Mouse (Mus musculus): ENCODE measurements at regions not wholly inside any gene's neighbourhood (a gene's known extent, or its start where the extent isn't known, plus 50 kb on each side); places are given as distances from the start of the nearest gene placed in this dataset.

- Histone ChIP-seq H3K4me1 (ENCODE audit: control insufficient read depth in 2 of 2, insufficient read depth in 2 of 2, low read length in 2 of 2) (no peaks in the 10 kb centered on the region), H3K27me3 (ENCODE audit: control insufficient read depth, insufficient read depth, low read length) (no peaks in the 10 kb centered on the region), H3K36me3 (ENCODE audit: control insufficient read depth, insufficient read depth, low read length) (no peaks in the 10 kb centered on the region), H3K9ac (ENCODE audit: low read length) (no peak overlapping the region), H3K9me3 (ENCODE audit: control insufficient read depth, low read length) (no peaks in the 10 kb centered on the region), H3K27ac (replicated peaks in 1 of 2; ENCODE audit: control insufficient read depth in 1 of 2, insufficient read depth in 1 of 2, low read depth in 2 of 2, low read length in 2 of 2) (no peak overlapping the region), H3K4me3 (ENCODE audit: control insufficient read depth in 1 of 2, insufficient read depth in 1 of 2, low read depth in 1 of 2, low read length in 2 of 2) (no peak overlapping the region), H3K4me2 (ENCODE audit: low read length) (no peak overlapping the region)
- 55% methylated on average over 2 of the region's 2 CpGs for WGBS
- ATAC-seq (ENCODE audit: insufficient number of reproducible peaks, insufficient read depth, low FRiP score, low read depth) = no peak
Measured at GRCm38 (mm10) chr3:11174002-11174401, 838.5 kb upstream of the Gm38303 start.

DNA sequence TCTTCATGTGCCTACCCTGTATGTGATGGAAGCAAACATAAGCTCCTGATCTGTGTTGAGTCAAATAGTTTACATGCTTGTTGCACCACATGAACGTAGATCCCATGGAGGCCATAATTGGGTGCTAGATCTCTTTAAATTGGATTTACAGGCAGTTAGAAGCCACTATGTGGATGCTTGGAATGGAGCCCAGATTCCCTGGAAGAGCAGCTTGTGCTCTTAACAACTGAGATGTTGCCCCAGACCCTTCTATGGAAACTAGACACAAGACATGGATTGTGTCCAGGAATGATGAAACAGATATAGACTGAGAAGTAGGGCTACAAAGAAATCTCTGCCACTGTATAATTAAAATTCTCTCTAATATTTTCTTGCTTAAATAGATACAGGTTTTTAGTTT, 819.9 kb upstream of the Gm38303 start:
- ATAC-seq (ENCODE audit: insufficient number of reproducible peaks, insufficient read depth, low FRiP score, low read depth) = no peak
- Histone ChIP-seq H3K4me3 (ENCODE audit: control insufficient read depth in 1 of 2, insufficient read depth in 1 of 2, low read depth in 1 of 2, low read length in 2 of 2) (no peak overlapping the region), H3K27ac (replicated peaks in 1 of 2; ENCODE audit: control insufficient read depth in 1 of 2, insufficient read depth in 1 of 2, low read depth in 2 of 2, low read length in 2 of 2) (no peak overlapping the region), H3K9me3 (ENCODE audit: control insufficient read depth, low read length) (no peaks in the 10 kb centered on the region), H3K36me3 (ENCODE audit: control insufficient read depth, insufficient read depth, low read length) (no peaks in the 10 kb centered on the region), H3K4me1 (ENCODE audit: control insufficient read depth in 2 of 2, insufficient read depth in 2 of 2, low read length in 2 of 2) (no peaks in the 10 kb centered on the region), H3K9ac (ENCODE audit: low read length) (no peak overlapping the region), H3K27me3 (ENCODE audit: control insufficient read depth, insufficient read depth, low read length) (no peaks in the 10 kb centered on the region), H3K4me2 (ENCODE audit: low read length) (no peak overlapping the region)
- 63% methylated on average over 1 of the region's 1 CpGs for WGBS

Measured in heart, embryonic 14.5 days (tissue).